Mouse (Mus musculus): ENCODE measurements around the gene Cpa1.

Gene Cpa1

DNA sequence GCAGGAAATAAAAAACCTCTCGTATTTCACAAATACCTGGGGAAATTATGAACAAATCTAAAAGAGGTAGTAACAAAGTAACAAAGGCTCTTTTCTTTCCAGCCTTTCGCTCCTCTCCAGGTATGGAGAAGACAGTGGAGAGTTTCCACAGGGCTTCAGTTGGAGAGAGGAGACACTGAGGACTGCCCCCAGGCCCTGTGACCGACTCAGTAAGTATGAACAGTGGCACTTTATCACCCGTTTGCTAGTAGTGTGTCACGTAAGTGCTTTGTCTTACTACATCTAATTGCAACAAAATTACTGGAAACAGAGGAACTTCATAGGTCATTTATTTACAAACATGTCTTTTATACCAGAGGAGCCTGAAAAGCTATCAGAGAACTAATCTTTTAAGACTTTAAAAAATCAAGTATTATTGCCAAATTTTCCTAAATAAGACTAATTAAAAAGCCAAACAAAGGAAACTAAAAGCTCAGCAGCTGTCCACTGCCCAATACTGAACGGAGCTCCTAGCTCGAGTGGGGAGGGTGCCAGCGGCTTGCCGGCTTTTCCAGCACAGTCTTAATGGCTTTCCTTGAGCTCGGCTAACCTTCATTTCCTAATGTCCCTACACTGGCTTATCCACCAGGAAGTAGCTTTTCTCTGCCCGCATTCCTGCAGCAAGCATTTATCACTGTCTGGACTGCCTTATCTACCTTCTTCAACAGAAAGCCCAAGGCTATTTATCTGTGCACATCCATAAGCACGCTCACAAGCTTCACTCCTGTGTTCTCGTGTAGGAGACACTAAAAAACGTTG lies 34.9 kb downstream of the Cpa1 start:
- no peak for DNase-seq (ENCODE audit: low read depth, low spot score)

DNA sequence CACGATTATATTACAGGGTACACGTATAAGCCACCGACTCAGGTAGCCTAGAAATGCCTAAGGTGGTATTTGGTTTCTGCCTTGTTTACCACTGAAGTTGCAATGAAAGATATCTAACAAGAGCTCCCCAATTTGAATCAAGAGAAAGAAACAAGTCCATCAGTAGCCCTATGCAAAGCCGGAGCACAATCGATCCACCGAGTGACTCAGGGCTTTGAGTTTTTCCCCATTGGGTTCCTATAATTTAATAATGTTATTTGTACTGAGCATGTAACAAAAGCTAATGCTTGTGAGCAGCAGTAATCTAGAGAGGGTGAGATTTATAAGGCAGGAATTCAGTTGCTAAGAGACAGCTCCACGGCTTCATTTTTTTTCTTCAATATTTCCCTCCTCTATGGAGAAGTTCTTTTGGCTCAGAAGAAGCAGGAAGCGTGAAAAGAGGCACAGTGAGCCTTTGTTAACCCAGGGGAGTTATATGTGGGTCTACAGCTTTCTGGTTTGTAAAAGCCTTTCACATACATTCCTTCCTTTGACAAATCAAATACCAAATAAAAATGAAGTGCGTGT lies 35.8 kb downstream of the Cpa1 start:
- no peak for DNase-seq (ENCODE audit: low read depth, low spot score)

DNA sequence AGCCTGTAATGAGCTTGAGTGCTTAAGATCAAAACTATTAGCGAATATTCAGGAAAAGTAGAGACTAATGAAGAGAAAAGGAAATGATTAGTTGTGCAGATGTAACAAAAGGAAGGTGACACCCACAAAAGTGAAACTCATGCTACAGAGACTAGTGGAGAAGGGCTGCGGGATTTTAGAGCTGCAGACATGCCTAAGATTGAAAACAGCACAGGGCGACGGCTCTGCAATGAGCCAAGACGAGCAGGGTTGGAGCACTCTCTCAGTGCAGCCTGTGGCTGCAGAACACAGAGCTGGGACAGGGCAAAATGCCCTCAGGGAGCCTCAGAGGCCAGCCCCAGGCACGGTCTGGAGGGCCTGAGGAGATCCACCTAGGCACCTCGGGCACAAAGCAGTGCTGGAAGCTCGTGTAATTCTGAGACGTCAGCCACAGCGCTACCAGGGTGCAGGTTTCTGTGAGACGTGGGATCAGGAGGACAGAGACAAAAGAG lies 36.3 kb downstream of the Cpa1 start:
- DNase-seq (ENCODE audit: low read depth, low spot score): no peak

DNA sequence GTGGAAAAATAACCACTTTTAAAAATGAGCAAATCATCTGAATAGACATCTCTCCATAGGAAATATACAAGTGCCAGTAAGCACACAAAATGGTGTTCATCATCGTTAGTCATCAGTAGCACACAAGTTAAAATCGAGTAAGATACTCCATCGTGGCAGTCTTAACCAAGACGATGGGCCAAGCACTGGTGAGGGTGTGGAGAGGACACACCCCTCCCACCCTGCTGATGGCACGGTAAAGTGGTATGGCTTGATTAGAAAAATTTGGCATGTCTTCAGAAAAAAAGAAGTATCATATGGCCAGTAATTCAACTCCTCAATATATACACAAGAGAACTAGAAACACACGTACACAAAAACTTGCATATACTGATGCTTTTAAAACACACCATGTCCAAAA lies 37.5 kb downstream of the Cpa1 start:
- no peak for DNase-seq (ENCODE audit: low read depth, low spot score)

DNA sequence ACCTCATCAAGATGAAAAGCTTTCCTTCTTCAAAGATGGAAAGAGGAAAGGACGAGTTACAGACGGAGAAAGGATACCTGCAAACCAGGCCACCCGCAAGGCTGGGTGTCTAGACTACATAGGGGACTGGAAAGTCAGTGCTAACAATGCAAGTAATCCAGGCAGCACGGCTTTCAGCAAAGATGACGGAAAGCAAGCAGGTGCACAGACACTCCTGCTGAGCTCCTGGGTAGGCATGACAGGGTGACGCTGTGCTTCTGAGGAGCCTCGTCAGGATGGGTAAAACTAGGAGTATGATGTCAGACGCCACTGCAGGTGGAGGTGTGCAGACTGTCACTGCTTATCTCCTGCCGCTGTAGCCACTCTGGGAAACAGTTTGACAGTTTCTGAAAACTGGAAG lies 38.6 kb downstream of the Cpa1 start:
- DNase-seq (ENCODE audit: low read depth, low spot score): no peak

DNA sequence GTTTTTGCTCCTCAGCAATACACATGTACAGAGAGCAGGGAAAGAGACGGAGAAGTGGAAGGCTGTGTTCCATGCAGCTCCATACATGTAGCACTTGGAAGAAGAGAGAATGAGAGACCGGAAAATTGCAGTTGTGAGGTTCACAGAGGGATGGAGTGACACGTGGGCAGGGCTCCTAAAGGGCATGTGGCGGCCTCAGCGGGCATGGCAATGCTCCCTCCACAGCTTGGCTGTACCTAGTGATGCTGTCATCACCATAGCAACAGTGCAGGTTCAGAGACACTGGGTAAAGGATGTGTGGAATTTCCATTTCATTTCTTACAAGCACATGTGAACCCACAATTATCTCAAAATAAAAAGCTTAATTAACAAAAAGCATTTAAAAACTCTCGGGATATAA lies 39.5 kb downstream of the Cpa1 start:
- DNase-seq (ENCODE audit: low read depth, low spot score): no peak

DNA sequence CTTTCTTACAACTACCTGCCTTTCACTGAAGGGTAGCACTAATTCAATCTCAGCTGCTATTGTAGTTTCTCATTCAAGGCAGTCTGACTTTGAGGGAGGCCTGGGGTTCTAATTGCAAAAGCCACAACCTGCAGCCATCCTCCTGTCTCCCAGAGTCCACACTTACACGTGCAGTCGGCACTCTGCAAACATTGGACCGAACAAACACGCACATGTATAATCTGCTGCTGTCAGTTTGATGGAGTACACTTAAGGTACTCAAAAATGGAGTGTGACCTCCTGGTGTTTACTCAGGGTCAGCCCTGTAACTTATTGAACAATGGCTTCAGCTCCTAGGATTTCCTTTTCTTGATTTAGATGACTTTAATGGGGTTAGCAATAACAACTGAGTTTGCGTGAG lies 40.5 kb downstream of the Cpa1 start:
- no peak for DNase-seq (ENCODE audit: low read depth, low spot score)

DNA sequence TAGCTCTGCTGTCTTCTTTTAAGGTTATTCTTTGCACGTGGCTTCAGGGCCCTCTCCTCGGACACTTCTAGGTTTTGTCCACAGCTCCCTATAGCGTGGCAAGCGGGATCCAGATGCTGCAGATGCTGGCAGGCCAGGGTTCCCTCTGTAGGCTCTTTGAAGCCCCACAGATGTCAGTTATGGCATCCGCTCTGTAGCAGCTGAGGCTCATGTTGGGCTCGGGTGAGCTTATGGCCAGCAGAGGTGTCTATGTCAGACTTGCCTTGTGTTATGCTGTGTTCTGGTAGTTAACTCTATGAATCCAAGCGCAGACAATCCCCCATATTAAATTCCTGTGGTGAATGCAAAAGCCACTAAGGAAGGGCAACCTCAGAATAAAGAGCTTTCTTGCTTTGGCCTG lies 41.4 kb downstream of the Cpa1 start:
- DNase-seq (ENCODE audit: low read depth, low spot score): no peak

DNA sequence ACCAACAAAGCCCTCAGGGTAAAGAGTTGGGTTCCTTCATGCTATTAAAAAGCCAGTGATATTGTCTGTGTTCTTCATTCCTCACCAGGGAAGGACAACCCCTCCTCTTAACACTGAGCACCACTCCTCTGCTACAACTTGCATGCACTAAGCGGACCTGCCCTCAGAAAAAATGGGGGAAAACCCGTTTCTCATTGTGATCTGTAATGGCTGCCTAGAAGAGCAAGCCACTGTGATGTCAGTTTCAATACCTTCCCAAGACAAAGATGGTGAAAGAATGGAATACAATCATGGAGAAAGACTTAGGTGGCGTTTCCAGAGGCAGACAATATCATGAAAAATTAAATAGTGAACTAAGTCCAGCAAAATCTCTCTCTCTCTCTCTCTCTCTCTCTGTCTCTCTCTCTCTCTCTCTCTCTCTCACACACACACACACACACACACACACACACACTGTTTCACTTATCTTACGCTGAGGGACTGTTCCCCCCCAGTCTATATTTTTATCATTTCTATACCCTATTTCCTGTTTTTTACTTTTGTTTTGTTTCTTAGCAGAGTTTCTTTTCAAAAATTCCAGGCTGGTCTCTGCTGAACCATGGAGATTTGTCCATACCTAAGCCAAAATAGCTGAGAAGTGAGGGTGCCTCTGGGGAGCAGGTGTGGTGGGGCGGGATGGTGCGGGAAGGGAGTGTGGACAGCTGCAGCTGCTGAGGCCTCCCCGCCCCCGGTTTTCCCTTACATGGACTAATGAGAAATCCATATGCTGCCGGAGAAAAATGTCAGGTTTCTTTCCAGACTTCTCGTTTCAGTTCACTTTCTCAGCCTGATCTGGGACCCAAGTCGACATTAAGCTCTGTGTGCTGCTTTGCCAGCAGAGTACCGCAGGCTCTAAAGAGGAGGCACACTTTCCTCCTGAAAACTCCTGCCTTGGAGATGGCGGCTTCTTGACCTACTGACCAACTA lies 43.2 kb downstream of the Cpa1 start:
- no peak for DNase-seq (ENCODE audit: low read depth, low spot score)

DNA sequence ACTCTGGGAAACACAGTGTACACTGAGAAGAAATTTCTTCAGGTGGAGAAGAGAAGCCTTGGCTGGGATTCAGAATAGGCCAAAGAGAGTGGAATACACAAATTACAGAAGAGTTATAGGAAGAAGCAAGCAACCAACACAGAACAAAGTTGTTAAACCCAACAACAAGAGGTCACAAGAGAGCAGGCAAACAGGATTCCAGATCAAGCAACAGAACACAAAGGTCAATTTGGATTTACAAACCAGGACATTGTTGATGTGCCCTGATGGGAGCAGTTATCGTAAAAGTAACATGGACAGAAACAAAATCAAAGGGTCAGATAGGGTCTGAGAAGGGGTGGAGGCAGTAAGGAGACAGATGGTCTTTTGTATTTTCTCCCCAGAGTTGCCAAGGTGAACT lies 45.6 kb downstream of the Cpa1 start:
- no peak for DNase-seq (ENCODE audit: low read depth, low spot score)

DNA sequence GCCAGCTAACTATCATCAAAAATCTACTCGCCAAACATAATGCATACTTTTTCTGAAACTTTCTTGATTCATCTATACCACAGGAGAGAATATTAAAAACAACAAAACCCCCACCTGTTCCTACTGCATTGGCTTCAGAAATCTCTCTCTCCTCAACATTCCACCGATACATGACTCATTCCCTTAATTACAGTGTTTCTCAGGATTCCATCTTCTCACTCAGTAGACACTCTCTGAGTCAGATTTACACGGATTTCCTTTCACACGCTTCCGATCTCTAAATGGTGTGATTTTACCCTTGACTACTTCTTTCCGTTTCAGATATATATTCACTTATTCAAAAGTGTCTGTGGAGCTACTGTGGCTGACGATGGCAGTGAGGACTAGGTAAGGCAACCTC lies 48.2 kb downstream of the Cpa1 start:
- DNase-seq (ENCODE audit: low read depth, low spot score): no peak

DNA sequence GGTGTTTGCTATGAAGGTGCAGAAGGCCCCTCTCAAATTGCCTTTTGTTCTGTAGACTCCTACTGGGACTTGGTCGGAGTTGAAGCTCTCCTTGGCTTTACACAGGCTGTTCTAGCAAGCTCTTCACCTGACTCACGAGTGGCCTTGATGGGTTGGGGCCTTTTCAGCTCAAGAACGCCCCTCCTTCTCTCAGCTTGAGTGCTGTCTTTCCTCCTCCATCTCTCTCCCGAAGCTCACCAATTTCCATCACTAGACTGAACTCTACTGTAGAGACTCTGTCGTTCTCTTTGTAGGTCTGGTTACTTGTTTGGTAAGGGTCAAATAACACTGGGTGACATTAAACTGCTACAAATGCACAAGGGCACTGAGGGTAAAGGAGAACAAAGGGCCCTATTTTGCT lies 53.8 kb downstream of the Cpa1 start:
- DNase-seq (ENCODE audit: low read depth, low spot score): peak; percentile 64

DNA sequence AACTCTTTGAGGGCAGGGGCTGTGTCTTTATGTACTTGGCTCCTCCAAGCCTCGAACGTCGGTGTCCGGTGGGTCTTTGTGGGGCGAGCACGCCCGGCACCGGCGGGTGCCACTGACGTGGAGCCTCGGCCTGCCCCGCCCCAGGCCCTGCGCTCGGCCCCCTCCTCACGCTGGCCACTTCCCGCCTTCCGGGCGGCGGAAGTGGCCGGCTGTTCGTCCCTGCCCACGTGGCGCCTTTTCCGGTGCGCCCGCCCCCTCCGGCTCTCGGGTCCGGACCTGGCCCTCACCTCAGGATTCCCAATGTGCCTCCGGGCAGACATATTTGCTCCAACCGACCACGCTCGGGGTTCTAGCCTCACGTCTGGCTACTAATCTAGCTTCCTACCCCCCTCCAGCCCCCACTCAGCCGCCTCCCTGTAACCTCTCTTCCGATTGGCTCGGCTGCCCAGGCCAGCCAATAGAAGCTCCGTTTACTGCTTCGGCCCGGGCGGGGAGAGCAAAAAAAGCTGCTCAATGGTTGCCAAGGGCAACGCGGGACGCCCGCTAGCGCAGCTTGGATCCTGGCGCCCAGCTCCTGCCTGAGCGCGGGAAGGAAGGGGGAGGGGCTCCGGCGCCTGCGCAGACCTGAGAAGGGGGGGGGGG lies 54.5 kb downstream of the Cpa1 start, which contains the start of gene Cep41:
TSS of gene Cep41 (minus strand) at position 400 of the 642 bp plus-strand sequence.
- peak; percentile 97 for DNase-seq (ENCODE audit: low read depth, low spot score)

DNA sequence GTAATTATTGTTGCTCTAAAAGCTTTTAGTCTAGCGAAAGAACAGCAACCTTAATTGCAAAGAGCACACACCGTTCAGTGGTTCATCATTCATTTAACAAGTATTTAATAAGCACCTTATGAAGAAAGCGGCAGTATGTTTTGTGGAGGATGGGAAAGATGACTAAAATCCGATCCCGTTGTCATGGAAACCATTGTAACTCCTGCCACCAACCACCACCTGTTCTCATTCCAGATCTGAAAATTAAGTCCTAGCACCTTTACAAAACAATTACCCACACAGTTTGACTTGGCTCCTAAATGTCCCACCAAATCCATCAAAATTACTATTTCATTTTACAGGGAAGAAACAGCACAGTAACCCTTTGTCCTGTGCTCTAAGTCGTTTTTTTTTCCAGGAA lies 55.2 kb downstream of the Cpa1 start:
- peak; percentile 47 for DNase-seq (ENCODE audit: low read depth, low spot score)

Measured in R1 (cell line).